8 mouse cellular contexts compared by ENCODE assay signal in genomic region chr6:99485884-99486640, GRCm38 (mm10). TPM values are rescaled to one million over a fixed set of nuclear protein-coding genes. Genes with fewer than 3 reads are reported as not detected.
DNase-seq lines count a peak whose midpoint lies in the region; ATAC-seq lines count a peak whose summit lies in the region.

No protein-coding gene starts in this region.

- H3K4me3 ChIP-seq in liver, embryonic 13.5 days (replicated peaks): no peak overlapping the region
- H3K4me3 ChIP-seq in liver, embryonic 11.5 days (ENCODE audit: low read depth, low read length): no peak overlapping the region
- H3K4me3 ChIP-seq in forebrain, embryonic 12.5 days (replicated peaks): no peak overlapping the region
- no peak overlapping the region for H3K4me3 ChIP-seq in hindbrain, embryonic 15.5 days
- H3K4me3 ChIP-seq in midbrain, embryonic 15.5 days: no peak overlapping the region

- no peaks in the 10 kb centered on the region for H3K9me3 ChIP-seq in liver, embryonic 13.5 days (replicated peaks)
- no peaks in the 10 kb centered on the region for H3K9me3 ChIP-seq in liver, embryonic 11.5 days (ENCODE audit: control insufficient read depth, low read length)
- no peaks in the 10 kb centered on the region for H3K9me3 ChIP-seq in forebrain, embryonic 12.5 days
- H3K9me3 ChIP-seq in hindbrain, embryonic 15.5 days: no peaks in the 10 kb centered on the region
- no peaks in the 10 kb centered on the region for H3K9me3 ChIP-seq in midbrain, embryonic 15.5 days

- peak overlapping the region; percentile 53 for H3K27ac ChIP-seq in liver, embryonic 13.5 days
- no peak overlapping the region for H3K27ac ChIP-seq in liver, embryonic 11.5 days (ENCODE audit: low read depth, low read length)
- peak overlapping the region; percentile 79 for H3K27ac ChIP-seq in forebrain, embryonic 12.5 days
- peak overlapping the region; percentile 56 for H3K27ac ChIP-seq in hindbrain, embryonic 15.5 days (replicated peaks)
- H3K27ac ChIP-seq in midbrain, embryonic 15.5 days: peak overlapping the region; percentile 75

- no peak for DNase-seq in liver, embryonic 13.5 days
- DNase-seq in liver, embryonic 11.5 days (ENCODE audit: low spot score): no peak
- no peak for DNase-seq in urinary bladder, postnatal 36 days (ENCODE audit: low spot score in 2 of 2)
- DNase-seq in layer of hippocampus, adult 9-11 months: no peak

- H3K4me1 ChIP-seq in liver, embryonic 13.5 days (replicated peaks): peaks cover 41% of the 10 kb centered on the region
- peaks cover 23% of the 10 kb centered on the region for H3K4me1 ChIP-seq in liver, embryonic 11.5 days (replicated peaks; ENCODE audit: control insufficient read depth, insufficient read depth, low read length)
- H3K4me1 ChIP-seq in forebrain, embryonic 12.5 days: peaks cover 34% of the 10 kb centered on the region
- peaks cover 28% of the 10 kb centered on the region for H3K4me1 ChIP-seq in hindbrain, embryonic 15.5 days (replicated peaks)
- peaks cover 23% of the 10 kb centered on the region for H3K4me1 ChIP-seq in midbrain, embryonic 15.5 days

- H3K9ac ChIP-seq in liver, embryonic 13.5 days: no peak overlapping the region
- no peak overlapping the region for H3K9ac ChIP-seq in liver, embryonic 11.5 days (ENCODE audit: low read depth, low read length)
- no peak overlapping the region for H3K9ac ChIP-seq in forebrain, embryonic 12.5 days
- no peak overlapping the region for H3K9ac ChIP-seq in hindbrain, embryonic 15.5 days
- no peak overlapping the region for H3K9ac ChIP-seq in midbrain, embryonic 15.5 days

- no peaks in the 10 kb centered on the region for H3K36me3 ChIP-seq in liver, embryonic 13.5 days
- no peaks in the 10 kb centered on the region; the same call in 1 of the 2 replicates for H3K36me3 ChIP-seq in liver, embryonic 11.5 days (ENCODE audit: control insufficient read depth, insufficient read depth, low read length)
- 0 out of 2 replicates have a peak, but pooled peaks cover 3% of the 10 kb centered on the region for H3K36me3 ChIP-seq in forebrain, embryonic 12.5 days (replicated peaks)
- H3K36me3 ChIP-seq in hindbrain, embryonic 15.5 days: no peaks in the 10 kb centered on the region
- H3K36me3 ChIP-seq in midbrain, embryonic 15.5 days (replicated peaks): no peaks in the 10 kb centered on the region

- H3K4me2 ChIP-seq in liver, embryonic 13.5 days: no peak overlapping the region
- no peak overlapping the region for H3K4me2 ChIP-seq in liver, embryonic 11.5 days
- H3K4me2 ChIP-seq in forebrain, embryonic 12.5 days: peak overlapping the region; percentile 40
- peak overlapping the region; percentile 47; the same call in 1 of the 2 replicates for H3K4me2 ChIP-seq in hindbrain, embryonic 15.5 days
- peak overlapping the region; percentile 39 for H3K4me2 ChIP-seq in midbrain, embryonic 15.5 days

- no peak for ATAC-seq in liver, embryonic 13.5 days (ENCODE audit: low read depth)
- ATAC-seq in liver, embryonic 11.5 days (replicated peaks; ENCODE audit: low FRiP score): no peak
- ATAC-seq in cerebellum, adult (ENCODE audit: insufficient number of reproducible peaks, low FRiP score, low TSS enrichment): peak; percentile 79
- peak; percentile 67; the same call in 1 of the 2 replicates for ATAC-seq in forebrain, embryonic 12.5 days (ENCODE audit: low FRiP score)
- ATAC-seq in hindbrain, embryonic 15.5 days (ENCODE audit: low FRiP score, low read depth): peak; percentile 47; the same call in 1 of the 2 replicates
- peak; percentile 60 for ATAC-seq in midbrain, embryonic 15.5 days (replicated peaks)

- H3K27me3 ChIP-seq in liver, embryonic 13.5 days: no peaks in the 10 kb centered on the region
- no peaks in the 10 kb centered on the region for H3K27me3 ChIP-seq in liver, embryonic 11.5 days (replicated peaks; ENCODE audit: control insufficient read depth, insufficient read depth, low read length)
- H3K27me3 ChIP-seq in forebrain, embryonic 12.5 days: no peaks in the 10 kb centered on the region
- no peaks in the 10 kb centered on the region for H3K27me3 ChIP-seq in hindbrain, embryonic 15.5 days
- H3K27me3 ChIP-seq in midbrain, embryonic 15.5 days (replicated peaks): no peaks in the 10 kb centered on the region

- 51% methylated on average over 12 of the region's 12 CpGs for WGBS in liver, embryonic 13.5 days (ENCODE audit: insufficient replicate concordance)
- 66% methylated on average over 12 of the region's 12 CpGs for WGBS in liver, embryonic 11.5 days
- 67% methylated on average over 12 of the region's 12 CpGs for WGBS in forebrain, embryonic 12.5 days
- WGBS in hindbrain, embryonic 15.5 days: 60% methylated on average over 12 of the region's 12 CpGs
- 62% methylated on average over 12 of the region's 12 CpGs for WGBS in midbrain, embryonic 15.5 days

RNA-seq across cellular contexts. Expression of gene Foxp1, which starts 36.5 kb away (rescaled TPM):
- polyA plus RNA-seq in liver, embryonic 13.5 days (2015; fragmentation: Nextera tagmentation; extraction: Ambion mirVana): 14.2 and 16.7 TPM in 2 replicates
- 62.1 and 67.8 TPM in 2 replicates for polyA plus RNA-seq in liver, embryonic 11.5 days (2014; fragmentation: Nextera tagmentation; extraction: Ambion mirVana)
- polyA plus RNA-seq in forebrain, embryonic 12.5 days (2016; fragmentation: Nextera tagmentation; extraction: Ambion mirVana): 69.5 and 77.3 TPM in 2 replicates
- polyA plus RNA-seq in hindbrain, embryonic 15.5 days (2015; fragmentation: Nextera tagmentation; extraction: Ambion mirVana): 61.6 and 74.2 TPM in 2 replicates
- polyA plus RNA-seq in midbrain, embryonic 15.5 days (2015; fragmentation: Nextera tagmentation; extraction: Ambion mirVana): 84.1 and 85.2 TPM in 2 replicates

Comparison
In these comparisons a context has a peak if more than half of its experiments do, and no peak if none do; other contexts are left out.
1. ATAC-seq: peak in cerebellum, adult (single experiment), forebrain, embryonic 12.5 days (single experiment), hindbrain, embryonic 15.5 days (single experiment) and midbrain, embryonic 15.5 days (single experiment); none in liver, embryonic 13.5 days (single experiment) and liver, embryonic 11.5 days (single experiment).
2. H3K4me2 ChIP-seq: peak in forebrain, embryonic 12.5 days (single experiment), hindbrain, embryonic 15.5 days (single experiment) and midbrain, embryonic 15.5 days (single experiment); none in liver, embryonic 13.5 days (single experiment) and liver, embryonic 11.5 days (single experiment).